Mouse (Mus musculus) heart, postnatal 10 days (tissue): Measurements from ENCODE around the gene Polr2h. TPM values are rescaled to one million over a fixed set of nuclear protein-coding genes. Genes with fewer than 3 reads are reported as not detected.

Source experiments
- DNase-seq, 2 experiments: peaks; one replicate each; pipeline ENCODE4 v3.0.0; 2021
- intact Hi-C: fragments of 180-260 bp; cut with DNase I; formaldehyde crosslinking; loops from one replicate; pipeline ENCODE4 v1.15.1; 2025
- total RNA-seq, 2 experiments: library from RNA; stranded (reverse); gene quantifications; 2 replicates each; pipeline ENCODE4 v1.2.3; 2021

Polr2h gene
- total RNA-seq, 2 experiments from 2014 or later: 12.5 to 13.2 TPM

DNA sequence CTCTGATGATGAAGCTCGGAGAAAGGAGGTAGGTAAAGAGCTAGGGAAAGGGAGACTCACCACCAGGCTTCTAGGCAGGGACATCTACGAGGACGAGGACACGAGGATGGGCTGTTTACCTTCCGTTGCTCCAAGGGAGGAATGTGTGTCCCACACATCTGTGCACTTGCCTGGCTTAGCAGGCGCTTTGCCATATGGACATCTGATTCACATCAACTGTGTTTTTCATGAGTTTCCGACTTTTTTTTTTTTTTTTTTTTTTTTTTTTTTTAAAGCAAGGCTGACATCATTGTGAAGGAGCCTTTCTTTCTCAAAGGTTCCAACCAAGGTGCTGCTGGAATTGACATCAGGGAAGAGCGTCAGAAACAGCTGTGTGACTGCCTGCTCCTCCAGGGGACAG, 33.1 kb downstream of the Polr2h start:
- intact Hi-C loops: no loop called here
- no peak for DNase-seq

DNA sequence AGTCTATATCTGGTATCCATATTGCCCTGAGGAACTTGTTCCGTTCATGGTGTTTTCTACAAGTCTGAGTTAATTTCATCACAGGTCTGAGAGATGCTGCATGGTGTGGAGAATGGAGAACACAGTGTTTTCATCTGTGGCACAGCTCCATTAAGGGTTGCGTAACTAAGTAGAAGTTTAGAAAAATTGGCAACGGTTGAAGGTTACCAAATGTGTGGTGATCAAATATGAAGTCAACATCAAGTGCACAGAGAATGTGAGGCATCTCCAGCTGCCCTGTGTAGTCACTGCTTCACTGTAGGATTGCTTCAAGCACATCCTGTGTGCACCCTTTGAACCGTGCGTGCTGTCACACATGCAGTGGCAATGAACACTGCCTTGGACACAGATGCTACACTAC, 38.6 kb downstream of the Polr2h start:
- peak; percentile 53 to 56 for DNase-seq
- intact Hi-C loops: no loop called here

DNA sequence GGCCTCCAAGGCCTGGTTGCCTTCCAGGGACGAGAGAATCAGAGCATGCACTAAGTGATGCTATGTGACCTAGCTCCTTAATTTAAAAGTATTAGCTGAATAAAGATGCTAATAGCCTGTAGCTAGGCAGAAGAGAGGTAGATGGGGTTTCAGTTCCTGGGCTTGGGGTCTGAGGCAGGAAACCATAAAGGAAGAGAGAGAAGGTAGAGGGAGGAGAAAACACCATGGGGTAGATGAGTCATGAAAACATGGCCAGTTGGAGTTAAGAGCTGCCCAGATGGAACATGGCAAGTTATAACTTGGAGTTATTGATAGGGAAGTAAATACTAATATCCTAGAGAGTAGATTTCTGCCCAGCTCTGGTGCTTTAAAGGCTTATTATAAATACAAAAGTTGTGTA, 39.9 kb downstream of the Polr2h start:
- DNase-seq: no peak

DNA sequence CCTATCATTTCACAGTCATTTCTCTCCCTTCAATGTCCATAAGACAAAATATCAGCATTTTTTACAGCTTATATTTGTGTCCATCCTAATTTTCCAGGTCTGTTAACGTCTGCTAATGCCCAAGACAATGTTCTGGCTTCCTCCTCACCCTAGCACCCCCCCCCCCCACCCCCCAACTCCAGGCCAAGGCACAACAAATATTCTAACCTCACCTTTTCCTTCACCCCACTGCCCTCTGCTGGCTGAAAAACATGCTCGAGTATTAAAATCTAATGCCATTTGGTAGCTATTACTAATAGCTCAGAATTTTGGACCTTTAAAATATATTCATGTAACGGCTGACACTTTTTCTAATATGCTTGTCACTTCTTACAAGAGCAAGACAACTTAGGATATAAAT, 44.2 kb downstream of the Polr2h start:
- intact Hi-C loops: loop anchor here (1.0 to 5.0 kb wide), 2 partner anchors 37 to 264 kb away; partner anchors contain the start of gene Eif2b5
- peak; percentile 62 to 80 for DNase-seq

More for the DNA sequence above, 39.9 kb downstream of the Polr2h start:
- intact Hi-C loops: no loop called here

DNA sequence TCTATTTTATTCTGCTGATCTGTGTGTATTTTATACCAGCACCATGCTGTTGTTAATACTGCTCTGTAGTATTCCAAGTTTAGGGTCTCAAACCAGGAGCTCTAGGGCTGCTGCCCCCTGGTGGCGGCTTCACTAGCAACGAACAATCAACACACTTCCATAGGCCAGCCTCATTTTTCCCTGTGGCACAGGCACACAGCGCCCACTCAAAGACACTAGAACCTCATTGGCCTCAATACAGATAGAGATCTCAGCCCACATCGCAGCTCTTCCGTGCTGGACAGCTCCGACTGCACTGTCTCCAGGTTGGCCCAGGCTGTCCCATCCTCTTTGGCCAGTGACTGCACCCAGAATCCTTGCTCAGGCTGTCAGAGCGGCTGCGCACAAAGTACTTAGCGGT, 47.8 kb downstream of the Polr2h start:
- intact Hi-C loops: no loop called here
- peak; percentile 11 to 46 for DNase-seq

Other genes with a start within 250 kb of the Polr2h start
- gene Eif2b5, start 218.8 kb upstream of the Polr2h start, total RNA-seq: 10 to 100 TPM; 52.7 to 54.2 TPM
- 10 to 100 TPM; 60.7 to 61.7 TPM for gene Dvl3, start 200.7 kb upstream of the Polr2h start, total RNA-seq
- 100 to 1,000 TPM; 253 to 284 TPM for gene Ap2m1, start 182.2 kb upstream of the Polr2h start, total RNA-seq
- 10 to 100 TPM; 62.9 to 66.2 TPM for gene Abcf3, start 169.1 kb upstream of the Polr2h start, total RNA-seq
- gene Vwa5b2, start 128.2 kb upstream of the Polr2h start, total RNA-seq: 1 to 10 TPM in 1 of 2 experiments, under 1 TPM in 1; 0.30 to 1.0 TPM
- 1 to 10 TPM; 5.1 to 5.3 TPM for gene Eef1akmt4, start 106.1 kb upstream of the Polr2h start, total RNA-seq
- under 1 TPM in 1 of 2 experiments, not detected in 1; 0.20 TPM for gene Gm49333, start 106.1 kb upstream of the Polr2h start, total RNA-seq
- 10 to 100 TPM; 11.3 to 11.8 TPM for gene Alg3, start 105.9 kb upstream of the Polr2h start, total RNA-seq
- gene Camk2n2, start 96.4 kb upstream of the Polr2h start, total RNA-seq: 1 to 10 TPM; 1.3 to 1.6 TPM
- under 1 TPM; 0.62 TPM for gene Ece2, start 87.8 kb upstream of the Polr2h start, total RNA-seq
- gene Psmd2, start 66.0 kb upstream of the Polr2h start, total RNA-seq: 100 to 1,000 TPM; 195 TPM
- gene Eif4g1, start 49.4 kb upstream of the Polr2h start, total RNA-seq: 100 to 1,000 TPM; 353 to 356 TPM
- 10 to 100 TPM; 16.0 to 18.9 TPM for gene Fam131a, start 24.4 kb upstream of the Polr2h start, total RNA-seq
- gene Clcn2, start 81 bp downstream of the Polr2h start, total RNA-seq: 1 to 10 TPM; 3.3 to 3.5 TPM
- 1 to 10 TPM; 1.4 to 3.4 TPM for gene Chrd, start 15.5 kb downstream of the Polr2h start, total RNA-seq
- gene Thpo, start 16.8 kb downstream of the Polr2h start, total RNA-seq: not detected